In genomic region chr11:106997976-106998375, GRCm38 (mm10) we compare ENCODE assay signal across 8 mouse cellular contexts. TPM values are rescaled to one million over a fixed set of nuclear protein-coding genes. Genes with fewer than 3 reads are reported as not detected.
A peak's percentile ranks its signal among the peaks of the same experiment; 100 is the strongest.
DNase-seq lines count a peak whose midpoint lies in the region; ATAC-seq and TF ChIP-seq lines count a peak whose summit lies in the region.

No protein-coding gene starts in this region.

- peak overlapping the region; percentile 95 for H3K9ac ChIP-seq in heart, embryonic 12.5 days
- H3K9ac ChIP-seq in forebrain, postnatal 0 days: peak overlapping the region; percentile 64
- peak overlapping the region; percentile 98 for H3K9ac ChIP-seq in liver, embryonic 16.5 days (ENCODE audit: low read depth, low read length)

- no peaks in the 10 kb centered on the region for H3K27me3 ChIP-seq in heart, embryonic 12.5 days (replicated peaks)
- no peaks in the 10 kb centered on the region for H3K27me3 ChIP-seq in E14TG2a.4 (ENCODE audit: insufficient read depth, low read length)
- H3K27me3 ChIP-seq in forebrain, postnatal 0 days (ENCODE audit: insufficient read depth, low read length): no peaks in the 10 kb centered on the region
- H3K27me3 ChIP-seq in liver, embryonic 16.5 days (ENCODE audit: control insufficient read depth, insufficient read depth, low read depth, low read length): no peaks in the 10 kb centered on the region

- H3K27ac ChIP-seq in heart, embryonic 12.5 days (ENCODE audit: poor library complexity, severe bottlenecking): no peak overlapping the region
- peak overlapping the region; percentile 69; the same call in 1 of the 2 replicates for H3K27ac ChIP-seq in forebrain, postnatal 0 days (ENCODE audit: low read depth, low read length)
- peak overlapping the region; percentile 93 for H3K27ac ChIP-seq in liver, embryonic 16.5 days (ENCODE audit: low read length)

- H3K4me1 ChIP-seq in heart, embryonic 12.5 days (replicated peaks): peaks cover 28% of the 10 kb centered on the region
- H3K4me1 ChIP-seq in E14TG2a.4 (replicated peaks; ENCODE audit: low read depth, low read length): peaks cover 57% of the 10 kb centered on the region
- H3K4me1 ChIP-seq in forebrain, postnatal 0 days (ENCODE audit: insufficient read depth): peaks cover 3% of the 10 kb centered on the region; the same call in 1 of the 2 replicates
- H3K4me1 ChIP-seq in liver, embryonic 16.5 days (ENCODE audit: control insufficient read depth, low read depth, low read length): peaks cover 33% of the 10 kb centered on the region

- H3K4me3 ChIP-seq in heart, embryonic 12.5 days: peak overlapping the region; percentile 100
- peak overlapping the region; percentile 99 for H3K4me3 ChIP-seq in E14TG2a.4 (replicated peaks; ENCODE audit: low read length)
- peak overlapping the region; percentile 89 for H3K4me3 ChIP-seq in forebrain, postnatal 0 days (ENCODE audit: low read depth, low read length)
- peak overlapping the region; percentile 96 for H3K4me3 ChIP-seq in liver, embryonic 16.5 days (ENCODE audit: low read depth, low read length)

- peaks cover 40% of the 10 kb centered on the region for H3K36me3 ChIP-seq in heart, embryonic 12.5 days
- peaks cover 57% of the 10 kb centered on the region for H3K36me3 ChIP-seq in E14TG2a.4 (ENCODE audit: insufficient read depth, low read length)
- H3K36me3 ChIP-seq in forebrain, postnatal 0 days (ENCODE audit: insufficient read depth): peaks cover 22% of the 10 kb centered on the region
- H3K36me3 ChIP-seq in liver, embryonic 16.5 days (ENCODE audit: control insufficient read depth, insufficient read depth): peaks cover 40% of the 10 kb centered on the region

- no peak for ATAC-seq in heart, embryonic 12.5 days (ENCODE audit: insufficient number of reproducible peaks, low FRiP score)
- no peak for ATAC-seq in forebrain, postnatal 0 days
- ATAC-seq in liver, embryonic 16.5 days (ENCODE audit: low read depth): no peak

- no peaks in the 10 kb centered on the region for H3K9me3 ChIP-seq in heart, embryonic 12.5 days (replicated peaks)
- no peaks in the 10 kb centered on the region for H3K9me3 ChIP-seq in E14TG2a.4 (ENCODE audit: low read length)
- H3K9me3 ChIP-seq in forebrain, postnatal 0 days (ENCODE audit: low read length): no peaks in the 10 kb centered on the region
- H3K9me3 ChIP-seq in liver, embryonic 16.5 days (replicated peaks; ENCODE audit: control insufficient read depth, low read length): no peaks in the 10 kb centered on the region

- 15% methylated on average over 5 of the region's 5 CpGs for WGBS in heart, embryonic 12.5 days
- 12% methylated on average over 5 of the region's 5 CpGs for WGBS in forebrain, postnatal 0 days
- WGBS in liver, embryonic 16.5 days (ENCODE audit: insufficient replicate concordance): 7% methylated on average over 5 of the region's 5 CpGs

- H3K4me2 ChIP-seq in heart, embryonic 12.5 days: peak overlapping the region; percentile 68
- peak overlapping the region; percentile 71 for H3K4me2 ChIP-seq in forebrain, postnatal 0 days (ENCODE audit: low read depth)
- H3K4me2 ChIP-seq in liver, embryonic 16.5 days (ENCODE audit: low read depth, low read length): peak overlapping the region; percentile 32

- TF ChIP-seq CTCF in E14TG2a.4 (conservative IDR thresholded peaks at IDR 0.05; ENCODE audit: low read length): no peak
- no peak for TF ChIP-seq CTCF in forebrain, postnatal 0 days (IDR thresholded peaks at IDR 0.05; ENCODE audit: low read depth)

- DNase-seq in heart, adult 8-10 months (ENCODE audit: low spot score): no peak
- DNase-seq in forebrain, postnatal 0 days: no peak
- DNase-seq in ovary, postnatal 10 days (ENCODE audit: low spot score): no peak
- DNase-seq in layer of hippocampus, adult 9-10 months (ENCODE audit: low spot score): no peak
- DNase-seq in cerebellum, adult 9-10 months: no peak

RNA-seq across cellular contexts. Expression of gene Kpna2, which starts 1.4 kb away (rescaled TPM):
- polyA plus RNA-seq in heart, embryonic 12.5 days (2016; fragmentation: Nextera tagmentation; extraction: Ambion mirVana): 301 and 321 TPM in 2 replicates
- 10 to 100 TPM; 53.9 to 86.8 (median 74.8) TPM for total RNA-seq in heart, adult 8-10 months (2022)
- total RNA-seq in forebrain, postnatal 0 days (2014; rRNA removed): 75.5 and 83.5 TPM in 2 replicates
- 100 and 102 TPM in 2 replicates for polyA plus RNA-seq in forebrain, postnatal 0 days (2015; fragmentation: Nextera tagmentation; extraction: Ambion mirVana)
- polyA plus RNA-seq in liver, embryonic 16.5 days (2015; fragmentation: Nextera tagmentation; extraction: Ambion mirVana): 216 and 237 TPM in 2 replicates

RNA-seq across cellular contexts. Expression of gene 1810010H24Rik, which starts 27.5 kb away (rescaled TPM):
- polyA plus RNA-seq in heart, embryonic 12.5 days (2016; fragmentation: Nextera tagmentation; extraction: Ambion mirVana): 1.1 and 2.2 TPM in 2 replicates
- total RNA-seq in heart, adult 8-10 months (2022): 1 to 10 TPM; 1.7 to 2.7 (median 2.1) TPM
- total RNA-seq in forebrain, postnatal 0 days (2014; rRNA removed): 8.7 and 9.7 TPM in 2 replicates
- 9.5 and 10.0 TPM in 2 replicates for polyA plus RNA-seq in forebrain, postnatal 0 days (2015; fragmentation: Nextera tagmentation; extraction: Ambion mirVana)
- polyA plus RNA-seq in liver, embryonic 16.5 days (2015; fragmentation: Nextera tagmentation; extraction: Ambion mirVana): 2.2 TPM in 2 replicates
